Mouse (Mus musculus) retina, embryonic 14.5 days (tissue): ENCODE data around the gene Pitpnm2.

Experiments used
- DNase-seq: peaks from one replicate; pipeline ENCODE4 v3.0.0-alpha.2; 2015; ENCODE audit warnings: low spot score

The Pitpnm2 gene

GRCm38 (mm10) chr5:124202071-124202470 lies 47.5 kb downstream of the Pitpnm2 start:
- DNase-seq, result no peak

DNA sequence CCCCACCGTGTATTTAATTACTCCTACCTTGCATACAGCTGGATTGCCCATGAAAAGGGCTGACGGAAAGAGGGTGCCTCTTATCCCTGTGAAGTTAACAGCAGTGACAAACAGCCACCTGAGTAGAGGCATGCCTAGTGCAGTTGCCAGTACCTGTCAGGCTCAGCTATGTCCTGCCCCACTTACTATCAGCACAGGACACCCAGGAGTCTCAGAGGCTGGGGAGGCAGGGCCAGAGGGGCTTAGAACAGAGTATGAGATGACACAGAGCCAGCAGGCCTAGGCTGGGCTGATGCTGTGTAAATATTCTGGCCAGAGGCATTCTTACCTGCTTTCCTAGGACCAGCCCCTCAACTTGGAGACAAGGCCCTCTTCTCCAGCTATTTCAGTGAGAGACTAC lies 48.0 kb downstream of the Pitpnm2 start:
- no peak for DNase-seq

- DNase-seq, result no peak
Observed at GRCm38 (mm10) chr5:124200844-124201243, 48.7 kb downstream of the Pitpnm2 start.

DNA sequence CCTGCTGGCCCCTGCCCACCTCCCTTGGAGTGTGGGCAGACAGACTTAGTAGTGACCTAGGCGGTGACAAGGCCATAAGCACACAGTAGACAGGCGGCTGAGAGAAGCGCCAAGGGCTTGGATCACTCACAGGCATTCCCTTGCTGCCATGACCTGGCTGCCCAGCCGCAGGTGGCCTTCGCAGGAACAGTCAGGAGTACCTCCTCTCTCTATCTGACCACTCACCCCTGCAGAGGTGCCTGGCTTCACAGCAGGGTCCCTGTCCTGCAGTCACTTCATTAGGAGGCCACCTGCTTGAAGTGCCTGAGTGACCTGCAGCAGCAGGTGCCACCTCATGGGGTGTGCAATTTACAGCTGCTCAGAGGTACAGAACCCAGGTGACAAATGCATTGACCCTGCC lies 50.4 kb downstream of the Pitpnm2 start:
- DNase-seq, result no peak

GRCm38 (mm10) chr5:124198473-124198872 lies 51.1 kb downstream of the Pitpnm2 start:
- DNase-seq, result no peak

DNA sequence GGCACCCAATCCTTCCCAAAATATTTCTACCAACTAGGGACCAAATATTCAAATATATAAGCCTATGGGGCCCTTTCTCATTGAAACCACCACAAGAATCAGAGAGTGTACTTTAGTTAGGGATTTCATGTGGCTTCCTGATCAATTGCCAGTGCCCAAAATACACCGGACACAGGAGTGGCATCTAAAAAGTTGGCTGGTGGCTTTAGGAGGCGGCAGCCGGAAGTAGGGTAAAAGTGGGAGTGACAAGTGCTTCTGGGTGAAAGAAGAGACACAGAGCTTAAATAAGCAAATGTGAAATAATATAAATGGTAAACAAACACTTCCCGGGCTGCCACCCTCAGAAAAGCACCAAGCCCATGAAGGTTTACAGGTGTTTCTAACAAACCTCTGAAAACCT lies 53.5 kb downstream of the Pitpnm2 start:
- no peak for DNase-seq

DNA sequence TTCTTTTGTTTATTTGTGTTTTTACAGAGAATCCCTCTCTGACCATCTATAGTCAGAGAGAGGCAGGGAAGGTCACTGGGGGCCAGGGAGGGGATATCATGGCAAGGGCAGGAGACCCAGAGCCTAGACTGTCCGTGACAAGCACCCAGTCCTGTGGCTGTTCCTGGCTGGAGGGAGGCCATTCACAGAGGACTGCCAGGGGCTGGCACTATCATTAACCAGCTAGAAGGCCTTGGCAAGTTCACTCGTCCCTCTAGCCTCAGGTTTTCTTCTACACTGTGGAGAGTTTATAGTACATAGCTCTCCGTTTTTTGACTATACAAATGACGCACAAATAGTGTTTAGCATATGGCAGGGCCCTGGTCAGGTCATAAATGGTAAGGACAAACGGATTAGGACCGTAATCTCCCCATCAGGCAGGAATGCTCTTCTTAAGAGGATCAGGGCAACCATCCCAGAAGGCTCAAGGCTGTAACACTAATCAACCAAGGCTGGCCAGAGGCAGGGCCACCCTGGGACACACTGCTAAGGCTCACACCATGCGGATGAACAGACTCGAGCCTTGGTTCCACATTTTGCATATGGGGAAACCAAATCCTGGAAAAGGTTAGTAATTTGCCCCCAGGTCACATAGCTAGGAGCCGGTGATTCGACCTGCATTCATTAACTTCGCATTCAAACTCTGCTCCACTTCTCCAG lies 55.0 kb downstream of the Pitpnm2 start:
- no peak for DNase-seq

DNA sequence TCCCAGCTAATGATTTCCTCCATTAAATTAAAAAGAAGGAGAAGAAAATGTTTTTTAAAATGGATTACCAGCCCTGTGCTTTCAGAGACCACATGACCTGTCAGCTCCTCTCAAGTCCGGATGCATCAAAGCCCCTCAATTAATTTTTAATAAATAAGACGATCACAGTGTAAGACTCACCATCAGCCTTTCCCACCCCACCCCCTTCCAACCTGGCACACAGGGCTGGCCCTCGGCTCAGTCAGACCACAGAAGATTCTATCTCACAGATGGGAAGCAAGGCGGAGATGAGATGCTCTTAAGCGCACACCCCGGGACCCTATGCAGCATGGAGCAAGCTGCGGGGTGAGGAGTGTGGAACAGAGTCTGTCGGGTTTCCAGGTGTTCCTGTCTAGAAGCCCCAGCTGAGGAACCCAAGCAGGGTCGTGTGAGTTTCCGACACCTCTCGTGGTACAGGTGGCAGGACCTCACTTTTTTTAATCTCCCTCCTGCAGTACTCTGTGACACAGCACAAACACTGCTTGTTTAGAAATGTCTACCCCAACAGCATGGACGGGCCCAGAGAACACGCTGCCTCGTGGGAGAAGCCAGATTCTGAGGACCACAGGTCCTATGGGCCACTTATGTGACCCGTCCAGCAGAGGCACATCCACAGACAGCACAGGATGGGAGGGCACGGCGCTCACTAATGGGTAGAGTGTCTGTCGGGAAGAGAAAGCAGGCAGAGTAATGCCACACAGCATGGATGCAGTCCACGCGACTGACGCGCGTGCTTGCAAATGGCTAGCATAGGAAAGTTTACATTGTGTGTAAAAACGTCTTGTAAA lies 56.1 kb downstream of the Pitpnm2 start:
- peak; percentile 70 for DNase-seq

GRCm38 (mm10) chr5:124192726-124193285 lies 56.8 kb downstream of the Pitpnm2 start:
- no peak for DNase-seq

GRCm38 (mm10) chr5:124192251-124192710 lies 57.3 kb downstream of the Pitpnm2 start:
- DNase-seq, result no peak

GRCm38 (mm10) chr5:124190146-124190870 lies 59.3 kb downstream of the Pitpnm2 start:
- DNase-seq, result no peak

GRCm38 (mm10) chr5:124189572-124189981 lies 60.0 kb downstream of the Pitpnm2 start:
- no peak for DNase-seq

DNA sequence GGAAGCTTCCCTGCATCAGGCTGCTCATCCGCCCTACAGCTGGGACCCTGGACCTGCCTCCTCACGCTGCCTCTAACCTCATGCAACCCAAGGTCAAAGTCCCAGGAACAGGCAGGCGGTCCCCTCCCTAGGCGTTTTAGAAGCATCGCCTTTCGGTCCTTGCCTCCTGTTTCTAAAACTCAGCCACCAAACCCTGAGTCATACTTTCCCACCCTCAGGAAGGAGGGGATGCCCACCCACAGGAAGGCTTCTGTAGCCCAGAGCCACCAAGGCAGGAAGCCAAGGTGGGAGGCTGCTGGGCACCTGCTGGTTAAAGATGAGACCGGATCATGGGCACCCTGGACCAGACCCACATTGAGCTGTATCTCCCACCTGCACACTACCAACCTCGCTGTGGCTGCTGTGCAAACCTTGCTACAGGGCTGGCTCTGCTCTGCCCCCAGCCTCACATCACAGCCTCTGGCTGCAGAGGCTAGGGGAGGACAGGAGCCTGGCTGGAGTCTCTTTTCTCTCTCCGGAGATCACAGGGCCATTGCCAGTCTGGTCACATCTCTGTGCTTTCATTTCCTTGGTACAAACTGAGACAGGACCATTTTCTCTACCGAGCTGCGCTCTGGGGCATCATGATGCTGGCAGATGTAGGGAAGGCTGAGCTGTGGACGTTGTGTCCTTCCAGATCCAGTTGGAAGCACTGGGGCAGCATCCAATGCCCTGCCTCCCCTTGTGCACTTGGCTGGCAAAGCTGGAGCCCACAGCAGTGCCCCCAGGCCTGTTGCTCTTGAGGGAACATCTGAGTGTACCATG lies 61.9 kb downstream of the Pitpnm2 start:
- no peak for DNase-seq

GRCm38 (mm10) chr5:124186981-124187507 lies 62.5 kb downstream of the Pitpnm2 start:
- DNase-seq, result peak; percentile 68

GRCm38 (mm10) chr5:124186465-124186854 lies 63.1 kb downstream of the Pitpnm2 start:
- no peak for DNase-seq

GRCm38 (mm10) chr5:124185706-124186464 lies 63.7 kb downstream of the Pitpnm2 start:
- DNase-seq, result no peak

DNA sequence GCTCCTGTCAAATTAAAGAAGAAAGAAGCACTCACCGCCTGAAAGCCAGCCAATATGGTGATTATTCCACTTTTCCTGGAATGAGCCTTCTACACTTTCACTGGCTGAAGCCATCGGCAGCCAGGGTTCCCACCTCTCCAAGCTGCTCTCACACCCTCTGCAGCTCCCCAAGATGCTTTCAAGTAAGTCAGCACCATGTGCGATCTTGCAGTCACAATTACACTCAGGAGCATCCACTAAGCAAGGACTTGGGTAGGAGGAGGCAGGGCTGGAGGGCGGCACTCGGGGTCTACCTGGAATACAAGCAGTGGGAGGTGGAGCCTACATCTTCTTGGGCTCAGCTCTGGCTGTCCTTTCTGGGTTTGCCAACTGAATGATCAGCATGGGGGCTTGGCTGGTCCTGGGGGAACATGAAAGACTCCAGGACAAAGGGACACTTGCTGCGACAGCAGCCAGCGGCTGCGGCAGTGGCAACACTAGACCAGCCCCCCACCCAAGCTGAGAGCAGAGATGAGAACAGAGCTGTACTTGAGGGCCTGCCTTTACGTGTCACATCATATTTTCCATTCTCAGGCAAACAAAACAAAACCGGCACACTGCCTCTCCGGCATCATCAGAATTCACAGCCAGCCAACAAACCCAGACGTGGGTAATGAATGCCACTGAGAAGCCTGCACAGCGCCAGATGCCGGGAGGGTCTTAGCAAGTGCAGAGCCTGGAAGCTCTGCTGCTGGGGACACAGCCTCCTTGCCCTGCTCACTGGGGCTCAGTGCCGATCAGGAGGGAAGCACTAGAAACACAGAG lies 64.5 kb downstream of the Pitpnm2 start:
- peak; percentile 55 for DNase-seq

DNA sequence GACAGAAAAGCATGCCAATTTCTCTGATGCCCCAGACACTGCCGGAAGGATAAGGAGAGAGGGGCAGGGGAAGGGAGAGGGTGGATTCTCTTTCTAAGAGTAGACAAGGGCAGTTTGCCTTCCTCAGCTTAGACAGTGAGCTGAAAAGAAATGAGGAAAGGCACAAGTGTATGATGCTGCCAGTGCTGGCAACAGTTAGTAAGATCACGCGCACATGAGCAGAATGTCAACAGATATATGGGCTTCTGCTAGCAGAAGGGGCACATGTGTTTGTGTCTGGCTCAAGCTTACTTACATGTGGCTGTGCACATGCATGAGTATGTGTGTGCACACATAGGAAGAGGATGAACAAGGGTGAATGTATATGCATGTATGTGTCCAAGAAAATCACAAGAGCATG lies 65.4 kb downstream of the Pitpnm2 start:
- DNase-seq, result no peak

DNA sequence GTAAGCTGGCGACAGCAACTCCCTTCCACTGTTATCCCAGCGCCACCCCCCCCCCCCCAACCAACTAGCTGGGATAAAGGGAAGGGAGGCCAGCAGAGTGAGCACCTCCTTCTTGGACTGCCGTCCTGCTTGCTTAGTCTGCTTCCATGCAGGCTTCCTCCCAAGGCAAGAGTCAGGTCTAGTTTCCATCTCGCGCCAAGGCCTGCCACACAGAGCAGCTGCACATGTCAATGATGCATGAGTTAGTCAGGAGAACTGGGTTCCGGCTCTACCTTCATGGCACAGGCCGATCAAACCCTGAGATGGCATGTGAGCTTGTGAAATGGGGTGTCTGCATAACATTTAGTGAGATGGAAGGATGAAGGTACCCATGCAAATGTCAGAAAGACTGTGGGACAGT lies 66.9 kb downstream of the Pitpnm2 start:
- DNase-seq, result no peak

- no peak for DNase-seq
Observed at GRCm38 (mm10) chr5:124182097-124182496, 67.5 kb downstream of the Pitpnm2 start.
